Mouse (Mus musculus): ENCODE results near the gene Pou4f2. TPM values are rescaled to one million over a fixed set of nuclear protein-coding genes. Genes with fewer than 3 reads are reported as not detected.

The Pou4f2 gene
- polyA plus RNA-seq, 1 experiment from 2014 or later: not detected

GRCm38 (mm10) chr8:78434340-78434739 lies 2.1 kb downstream of the Pou4f2 start:
- no peak overlapping the region for H3K4me3 ChIP-seq (ENCODE audit: low read depth, low read length)
- H3K27ac ChIP-seq (replicated peaks): no peak overlapping the region
- no peaks in the 10 kb centered on the region for H3K4me1 ChIP-seq (replicated peaks; ENCODE audit: control insufficient read depth, insufficient read depth)
- 4% methylated on average over 8 of the region's 8 CpGs for WGBS
- no peak for DNase-seq (ENCODE audit: low spot score)
- no peak for ATAC-seq (ENCODE audit: low FRiP score, low TSS enrichment)
- no peaks in the 10 kb centered on the region for H3K36me3 ChIP-seq (ENCODE audit: control insufficient read depth, insufficient read depth, low read length)
- H3K9me3 ChIP-seq (ENCODE audit: control insufficient read depth, low read length): no peaks in the 10 kb centered on the region
- no peak overlapping the region for H3K9ac ChIP-seq (ENCODE audit: low read length)
- TF ChIP-seq EP300 (optimal IDR thresholded peaks at IDR 0.05) (no peak), CTCF (IDR thresholded peaks at IDR 0.05; ENCODE audit: low read depth) (no peak)
- no peak overlapping the region for H3K4me2 ChIP-seq (replicated peaks; ENCODE audit: low read depth)
- peaks cover 9% of the 10 kb centered on the region; the same call in 1 of the 2 replicates for H3K27me3 ChIP-seq (ENCODE audit: control insufficient read depth, insufficient read depth, low read length)

GRCm38 (mm10) chr8:78433318-78433717 lies 3.1 kb downstream of the Pou4f2 start:
- TF ChIP-seq EP300 (optimal IDR thresholded peaks at IDR 0.05) (no peak), CTCF (IDR thresholded peaks at IDR 0.05; ENCODE audit: low read depth) (no peak)
- Histone ChIP-seq H3K4me3 (ENCODE audit: low read depth, low read length) (no peak overlapping the region), H3K36me3 (ENCODE audit: control insufficient read depth, insufficient read depth, low read length) (no peaks in the 10 kb centered on the region), H3K4me2 (replicated peaks; ENCODE audit: low read depth) (no peak overlapping the region), H3K4me1 (replicated peaks; ENCODE audit: control insufficient read depth, insufficient read depth) (no peaks in the 10 kb centered on the region), H3K9me3 (ENCODE audit: control insufficient read depth, low read length) (no peaks in the 10 kb centered on the region), H3K27me3 (ENCODE audit: control insufficient read depth, insufficient read depth, low read length) (peaks cover 9% of the 10 kb centered on the region; the same call in 1 of the 2 replicates), H3K27ac (replicated peaks) (no peak overlapping the region), H3K9ac (ENCODE audit: low read length) (no peak overlapping the region)
- WGBS: 17% methylated on average over 5 of the region's 5 CpGs
- ATAC-seq (ENCODE audit: low FRiP score, low TSS enrichment) (no peak), DNase-seq (ENCODE audit: low spot score) (no peak)

GRCm38 (mm10) chr8:78432451-78432850 lies 4.0 kb downstream of the Pou4f2 start:
- Histone ChIP-seq H3K4me3 (ENCODE audit: low read depth, low read length) (no peak overlapping the region), H3K9ac (ENCODE audit: low read length) (no peak overlapping the region), H3K36me3 (ENCODE audit: control insufficient read depth, insufficient read depth, low read length) (no peaks in the 10 kb centered on the region), H3K27ac (replicated peaks) (no peak overlapping the region), H3K27me3 (ENCODE audit: control insufficient read depth, insufficient read depth, low read length) (peaks cover 8% of the 10 kb centered on the region; the same call in 1 of the 2 replicates), H3K4me1 (replicated peaks; ENCODE audit: control insufficient read depth, insufficient read depth) (no peaks in the 10 kb centered on the region), H3K9me3 (ENCODE audit: control insufficient read depth, low read length) (no peaks in the 10 kb centered on the region), H3K4me2 (replicated peaks; ENCODE audit: low read depth) (no peak overlapping the region)
- DNase-seq (ENCODE audit: low spot score): no peak
- TF ChIP-seq EP300 (optimal IDR thresholded peaks at IDR 0.05): no peak
- no peak for TF ChIP-seq CTCF (IDR thresholded peaks at IDR 0.05; ENCODE audit: low read depth)
- no peak for ATAC-seq (ENCODE audit: low FRiP score, low TSS enrichment)
- WGBS: 31% methylated on average over 1 of the region's 1 CpGs

GRCm38 (mm10) chr8:78431356-78431755 lies 5.1 kb downstream of the Pou4f2 start:
- Histone ChIP-seq H3K9me3 (ENCODE audit: control insufficient read depth, low read length) (no peaks in the 10 kb centered on the region), H3K4me2 (replicated peaks; ENCODE audit: low read depth) (no peak overlapping the region), H3K9ac (ENCODE audit: low read length) (no peak overlapping the region), H3K4me3 (ENCODE audit: low read depth, low read length) (no peak overlapping the region), H3K27me3 (ENCODE audit: control insufficient read depth, insufficient read depth, low read length) (peaks cover 10% of the 10 kb centered on the region; the same call in 1 of the 2 replicates), H3K4me1 (replicated peaks; ENCODE audit: control insufficient read depth, insufficient read depth) (no peaks in the 10 kb centered on the region), H3K27ac (replicated peaks) (no peak overlapping the region), H3K36me3 (ENCODE audit: control insufficient read depth, insufficient read depth, low read length) (no peaks in the 10 kb centered on the region)
- DNase-seq (ENCODE audit: low spot score): peak; percentile 68
- 2% methylated on average over 4 of the region's 4 CpGs for WGBS
- TF ChIP-seq CTCF (IDR thresholded peaks at IDR 0.05; ENCODE audit: low read depth): no peak
- no peak for TF ChIP-seq EP300 (optimal IDR thresholded peaks at IDR 0.05)
- no peak for ATAC-seq (ENCODE audit: low FRiP score, low TSS enrichment)

GRCm38 (mm10) chr8:78428148-78428547 lies 8.3 kb downstream of the Pou4f2 start:
- Histone ChIP-seq H3K4me1 (replicated peaks; ENCODE audit: control insufficient read depth, insufficient read depth) (no peaks in the 10 kb centered on the region), H3K27ac (replicated peaks) (no peak overlapping the region), H3K36me3 (ENCODE audit: control insufficient read depth, insufficient read depth, low read length) (no peaks in the 10 kb centered on the region), H3K27me3 (ENCODE audit: control insufficient read depth, insufficient read depth, low read length) (peaks cover 6% of the 10 kb centered on the region; the same call in 1 of the 2 replicates), H3K4me2 (replicated peaks; ENCODE audit: low read depth) (no peak overlapping the region), H3K9ac (ENCODE audit: low read length) (no peak overlapping the region), H3K9me3 (ENCODE audit: control insufficient read depth, low read length) (no peaks in the 10 kb centered on the region), H3K4me3 (ENCODE audit: low read depth, low read length) (no peak overlapping the region)
- TF ChIP-seq CTCF (IDR thresholded peaks at IDR 0.05; ENCODE audit: low read depth): no peak
- TF ChIP-seq EP300 (optimal IDR thresholded peaks at IDR 0.05): no peak
- no peak for DNase-seq (ENCODE audit: low spot score)
- ATAC-seq (ENCODE audit: low FRiP score, low TSS enrichment): no peak
- WGBS: 7% methylated on average over 11 of the region's 11 CpGs

- Histone ChIP-seq H3K27me3 (ENCODE audit: control insufficient read depth, insufficient read depth, low read length) (peaks cover 6% of the 10 kb centered on the region; the same call in 1 of the 2 replicates), H3K4me2 (replicated peaks; ENCODE audit: low read depth) (no peak overlapping the region), H3K4me1 (replicated peaks; ENCODE audit: control insufficient read depth, insufficient read depth) (no peaks in the 10 kb centered on the region), H3K36me3 (ENCODE audit: control insufficient read depth, insufficient read depth, low read length) (no peaks in the 10 kb centered on the region), H3K27ac (replicated peaks) (no peak overlapping the region), H3K9me3 (ENCODE audit: control insufficient read depth, low read length) (no peaks in the 10 kb centered on the region), H3K4me3 (ENCODE audit: low read depth, low read length) (no peak overlapping the region), H3K9ac (ENCODE audit: low read length) (no peak overlapping the region)
- WGBS: 3% methylated on average over 8 of the region's 8 CpGs
- DNase-seq (ENCODE audit: low spot score): no peak
- no peak for ATAC-seq (ENCODE audit: low FRiP score, low TSS enrichment)
- no peak for TF ChIP-seq EP300 (optimal IDR thresholded peaks at IDR 0.05)
These were observed 8.7 kb downstream of the Pou4f2 start for GRCm38 (mm10) chr8:78427769-78428130.
